Mouse (Mus musculus): ENCODE measurements around the gene Osbpl8. TPM values are rescaled to one million over a fixed set of nuclear protein-coding genes. Genes with fewer than 3 reads are reported as not detected.

Osbpl8 gene
- total and polyA plus RNA-seq, 2 experiments from 2014 or later = 15.0 to 45.6 TPM

DNA sequence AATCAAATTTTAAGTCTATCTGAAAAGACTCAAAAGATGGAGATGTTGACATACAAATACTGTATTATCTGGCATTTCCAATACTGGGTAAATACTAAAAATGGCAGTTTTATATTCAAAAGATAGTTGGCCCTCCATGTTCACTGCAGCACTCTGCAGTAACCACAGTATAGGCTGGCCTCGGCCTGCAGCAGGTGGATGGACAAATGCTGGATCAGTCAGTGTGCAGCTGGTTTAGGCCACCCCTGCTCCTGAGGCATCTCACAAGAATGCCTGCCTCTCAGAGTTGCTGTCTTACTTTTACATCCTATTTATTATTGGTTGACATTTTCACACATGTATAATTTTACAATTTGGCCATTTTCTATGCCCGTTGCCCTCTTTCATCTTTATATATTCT, 111.3 kb downstream of the Osbpl8 start:
- Histone ChIP-seq H3K36me3 (ENCODE audit: insufficient read depth, low read length) (peaks cover 31% of the 10 kb centered on the region), H3K4me2 (ENCODE audit: low read depth, low read length, poor library complexity, severe bottlenecking) (no peak overlapping the region), H3K27me3 (ENCODE audit: insufficient read depth, low read length) (no peaks in the 10 kb centered on the region), H3K9me3 (ENCODE audit: low read length) (no peaks in the 10 kb centered on the region), H3K4me1 (ENCODE audit: insufficient read depth, low read length) (no peaks in the 10 kb centered on the region), H3K27ac (ENCODE audit: low read depth, low read length) (no peak overlapping the region), H3K4me3 (ENCODE audit: low read depth, low read length) (no peak overlapping the region), H3K9ac (replicated peaks; ENCODE audit: low read length, poor library complexity, severe bottlenecking) (no peak overlapping the region)
- TF ChIP-seq CTCF (IDR thresholded peaks at IDR 0.05) = no peak
- DNase-seq (ENCODE audit: low spot score) (no peak), ATAC-seq (ENCODE audit: low FRiP score) (no peak)
- 81% methylated on average over 2 of the region's 2 CpGs for whole genome bisulfite sequencing

- Histone ChIP-seq H3K36me3 (ENCODE audit: insufficient read depth, low read length) (peaks cover 3% of the 10 kb centered on the region; the same call in 1 of the 2 replicates), H3K4me1 (ENCODE audit: insufficient read depth, low read length) (no peaks in the 10 kb centered on the region), H3K9me3 (ENCODE audit: low read length) (no peaks in the 10 kb centered on the region), H3K27ac (ENCODE audit: low read depth, low read length) (peak overlapping the region; percentile 95; the same call in 1 of the 2 replicates), H3K9ac (replicated peaks; ENCODE audit: low read length, poor library complexity, severe bottlenecking) (no peak overlapping the region), H3K27me3 (ENCODE audit: insufficient read depth, low read length) (no peaks in the 10 kb centered on the region), H3K4me2 (ENCODE audit: low read depth, low read length, poor library complexity, severe bottlenecking) (peak overlapping the region; percentile 66), H3K4me3 (ENCODE audit: low read depth, low read length) (peak overlapping the region; percentile 61)
- no peak for TF ChIP-seq CTCF (IDR thresholded peaks at IDR 0.05)
- ATAC-seq (ENCODE audit: low FRiP score) = no peak
- no peak for DNase-seq (ENCODE audit: low spot score)
- WGBS = 47% methylated on average over 6 of the region's 6 CpGs
Measured at GRCm38 (mm10) chr10:111297631-111298030, 133.1 kb downstream of the Osbpl8 start.

DNA sequence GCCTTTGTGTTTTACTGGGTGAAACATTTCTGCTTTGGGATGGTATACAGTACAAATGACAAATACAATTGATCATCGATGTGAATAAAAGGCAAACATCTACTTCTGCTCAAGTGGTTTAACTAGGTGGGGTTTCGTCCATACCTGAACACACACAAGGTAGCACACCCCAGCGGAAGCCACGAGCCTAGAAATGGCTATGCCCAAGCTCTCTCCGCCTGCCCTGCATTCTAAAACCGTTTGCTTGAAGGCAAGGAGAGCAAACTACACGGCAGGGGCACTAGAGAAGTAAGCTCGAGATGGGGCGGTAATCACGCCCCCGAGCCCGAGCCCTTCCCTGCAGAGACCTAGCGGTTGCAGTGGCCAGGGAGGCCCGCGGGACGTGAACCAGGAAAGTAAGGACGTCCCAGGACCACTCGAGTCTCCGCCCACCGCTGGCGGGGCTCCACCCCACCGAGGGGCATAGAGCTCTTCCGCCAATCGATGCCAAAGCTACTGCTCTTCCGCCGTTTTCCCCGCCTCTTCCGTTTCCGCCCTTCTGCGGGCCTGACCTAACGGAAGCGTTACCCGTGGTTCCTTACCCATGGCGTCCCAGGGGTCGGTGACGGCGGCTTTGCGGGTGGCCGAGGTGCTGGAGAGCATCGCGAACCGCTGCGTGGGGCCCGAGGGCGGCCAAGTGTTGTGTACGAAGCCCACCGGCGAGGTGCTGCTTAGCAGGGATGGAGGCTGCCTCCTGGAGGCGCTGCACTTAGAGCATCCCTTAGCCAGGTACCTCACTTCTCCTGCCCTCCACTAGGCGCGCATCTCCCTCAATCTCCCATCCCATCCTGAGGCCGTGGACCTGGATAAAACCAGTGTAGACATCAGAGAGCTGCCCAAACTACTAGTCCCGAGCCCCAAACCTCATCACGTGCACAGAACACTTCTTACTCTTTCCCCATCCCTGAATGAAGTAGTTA, 133.9 kb downstream of the Osbpl8 start, which contains the start of gene Bbs10:
Gene Bbs10, plus strand, starts transcription at position 540 of the 959 bp plus-strand sequence.
- peak; percentile 88 for TF ChIP-seq CTCF (IDR thresholded peaks at IDR 0.05)
- Histone ChIP-seq H3K27ac (ENCODE audit: low read depth, low read length) (peak within 1 kb of the TSS; percentile 95), H3K9ac (replicated peaks; ENCODE audit: low read length, poor library complexity, severe bottlenecking) (peak within 1 kb of the TSS; percentile 72), H3K9me3 (ENCODE audit: low read length) (no peaks in the 10 kb centered on the region), H3K36me3 (ENCODE audit: insufficient read depth, low read length) (peaks cover under 1% of the 10 kb centered on the region; the same call in 1 of the 2 replicates), H3K27me3 (ENCODE audit: insufficient read depth, low read length) (no peaks in the 10 kb centered on the region), H3K4me2 (ENCODE audit: low read depth, low read length, poor library complexity, severe bottlenecking) (peak within 1 kb of the TSS; percentile 66), H3K4me3 (ENCODE audit: low read depth, low read length) (peak within 1 kb of the TSS; percentile 61), H3K4me1 (ENCODE audit: insufficient read depth, low read length) (no peaks in the 10 kb centered on the region)
- 1% methylated on average over 54 of the region's 54 CpGs for WGBS
- ATAC-seq (ENCODE audit: low FRiP score) (peak; percentile 98), DNase-seq (ENCODE audit: low spot score) (peak; percentile 98)

GRCm38 (mm10) chr10:111299591-111299990, 135.0 kb downstream of the Osbpl8 start:
- Histone ChIP-seq H3K36me3 (ENCODE audit: insufficient read depth, low read length) (no peaks in the 10 kb centered on the region), H3K4me3 (ENCODE audit: low read depth, low read length) (no peak overlapping the region), H3K27ac (ENCODE audit: low read depth, low read length) (peak overlapping the region; percentile 95; the same call in 1 of the 2 replicates), H3K4me2 (ENCODE audit: low read depth, low read length, poor library complexity, severe bottlenecking) (no peak overlapping the region), H3K9me3 (ENCODE audit: low read length) (no peaks in the 10 kb centered on the region), H3K9ac (replicated peaks; ENCODE audit: low read length, poor library complexity, severe bottlenecking) (no peak overlapping the region), H3K4me1 (ENCODE audit: insufficient read depth, low read length) (no peaks in the 10 kb centered on the region), H3K27me3 (ENCODE audit: insufficient read depth, low read length) (no peaks in the 10 kb centered on the region)
- peak; percentile 70 for TF ChIP-seq CTCF (IDR thresholded peaks at IDR 0.05)
- DNase-seq (ENCODE audit: low spot score) (peak; percentile 65), ATAC-seq (ENCODE audit: low FRiP score) (no peak)
- 71% methylated on average over 6 of the region's 6 CpGs for WGBS

DNA sequence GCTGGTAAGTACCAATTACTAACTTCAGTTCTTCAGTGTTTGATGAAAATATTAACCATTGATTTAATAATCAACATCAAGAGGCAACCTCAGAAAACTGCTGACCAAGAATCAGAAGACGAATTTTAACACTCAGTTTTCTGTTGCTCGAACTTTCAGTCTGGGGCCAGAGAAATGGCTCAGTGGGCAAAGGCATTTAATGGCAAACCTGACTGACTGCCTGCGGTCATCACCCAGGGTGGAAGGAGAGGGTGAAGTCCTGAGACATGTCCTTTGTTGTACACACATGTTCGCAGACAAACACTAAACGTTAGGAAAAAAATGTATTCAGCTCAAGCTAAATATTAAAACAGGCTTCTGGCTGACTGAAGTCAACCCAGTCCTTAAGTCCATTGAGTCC, 136.5 kb downstream of the Osbpl8 start:
- H3K36me3 ChIP-seq (ENCODE audit: insufficient read depth, low read length) = no peaks in the 10 kb centered on the region
- WGBS = 93% methylated on average over 5 of the region's 5 CpGs
- H3K4me1 ChIP-seq (ENCODE audit: insufficient read depth, low read length) = no peaks in the 10 kb centered on the region
- H3K27ac ChIP-seq (ENCODE audit: low read depth, low read length) = no peak overlapping the region
- DNase-seq (ENCODE audit: low spot score) (no peak), ATAC-seq (ENCODE audit: low FRiP score) (no peak)
- H3K9me3 ChIP-seq (ENCODE audit: low read length) = no peaks in the 10 kb centered on the region
- no peak overlapping the region for H3K4me2 ChIP-seq (ENCODE audit: low read depth, low read length, poor library complexity, severe bottlenecking)
- H3K9ac ChIP-seq (replicated peaks; ENCODE audit: low read length, poor library complexity, severe bottlenecking) = no peak overlapping the region
- no peaks in the 10 kb centered on the region for H3K27me3 ChIP-seq (ENCODE audit: insufficient read depth, low read length)
- H3K4me3 ChIP-seq (ENCODE audit: low read depth, low read length) = no peak overlapping the region
- TF ChIP-seq CTCF (IDR thresholded peaks at IDR 0.05) = no peak

GRCm38 (mm10) chr10:111302486-111302885, 137.9 kb downstream of the Osbpl8 start:
- ATAC-seq (ENCODE audit: low FRiP score) = no peak
- H3K9ac ChIP-seq (replicated peaks; ENCODE audit: low read length, poor library complexity, severe bottlenecking) = no peak overlapping the region
- no peaks in the 10 kb centered on the region for H3K36me3 ChIP-seq (ENCODE audit: insufficient read depth, low read length)
- no peak overlapping the region for H3K4me3 ChIP-seq (ENCODE audit: low read depth, low read length)
- H3K4me1 ChIP-seq (ENCODE audit: insufficient read depth, low read length) = no peaks in the 10 kb centered on the region
- 91% methylated on average over 6 of the region's 6 CpGs for WGBS
- no peaks in the 10 kb centered on the region for H3K9me3 ChIP-seq (ENCODE audit: low read length)
- no peak overlapping the region for H3K4me2 ChIP-seq (ENCODE audit: low read depth, low read length, poor library complexity, severe bottlenecking)
- no peak overlapping the region for H3K27ac ChIP-seq (ENCODE audit: low read depth, low read length)
- DNase-seq (ENCODE audit: low spot score) = no peak
- no peaks in the 10 kb centered on the region for H3K27me3 ChIP-seq (ENCODE audit: insufficient read depth, low read length)
- no peak for TF ChIP-seq CTCF (IDR thresholded peaks at IDR 0.05)

All from midbrain, postnatal 0 days (tissue).